Mouse (Mus musculus) midbrain, embryonic 10.5 days (tissue): ENCODE results near the gene Srms. TPM values are rescaled to one million over a fixed set of nuclear protein-coding genes. Genes with fewer than 3 reads are reported as not detected.

Experiments
- DNase-seq: peaks from one replicate; pipeline ENCODE4 v3.0.0-alpha.2; 2017; ENCODE audit warnings: low spot score
- H3K27ac ChIP-seq: fragments of 300-500 bp; sonication (generic); replicated peaks from 2 replicates; pipeline ENCODE4 v1.5.1; 2016; ENCODE audit warnings: mild to moderate bottlenecking
- H3K27me3 ChIP-seq: fragments of 300-500 bp; sonication (generic); 2 replicates; pipeline ENCODE4 v1.6.1; 2016; ENCODE audit warnings: low read depth, mild to moderate bottlenecking; ENCODE audit not compliant: poor library complexity, severe bottlenecking
- H3K36me3 ChIP-seq: fragments of 300-500 bp; sonication (generic); 2 replicates; pipeline ENCODE4 v1.6.1; 2016; ENCODE audit warnings: mild to moderate bottlenecking, moderate library complexity
- H3K4me1 ChIP-seq: fragments of 300-500 bp; sonication (generic); 2 replicates; pipeline ENCODE4 v1.6.1; 2016
- H3K4me3 ChIP-seq: fragments of 300-500 bp; sonication (generic); 2 replicates; pipeline ENCODE4 v1.5.1; 2016; ENCODE audit warnings: mild to moderate bottlenecking, moderate library complexity
- H3K9me3 ChIP-seq: fragments of 300-500 bp; sonication (generic); replicated peaks from 2 replicates; pipeline ENCODE4 v1.6.1; 2016; ENCODE audit warnings: mild to moderate bottlenecking
- WGBS: fragments of 180-500 bp; shearing (Covaris S2); methylation state at CpG from one replicate; pipeline ENCODE4 v1.1.7; 2016; 5-methylcytosine and 5-hydroxymethylcytosine counted together
- polyA plus RNA-seq: library from polyadenylated mRNA; unstranded; fragments of >200 nt; fragmentation: Nextera tagmentation; extraction: Ambion mirVana; gene quantifications from 2 replicates; pipeline ENCODE4 v1.2.1, GENCODE M21; 2016

Gene Srms
- polyA plus RNA-seq, 1 experiment from 2014 or later = 0.20 TPM

DNA sequence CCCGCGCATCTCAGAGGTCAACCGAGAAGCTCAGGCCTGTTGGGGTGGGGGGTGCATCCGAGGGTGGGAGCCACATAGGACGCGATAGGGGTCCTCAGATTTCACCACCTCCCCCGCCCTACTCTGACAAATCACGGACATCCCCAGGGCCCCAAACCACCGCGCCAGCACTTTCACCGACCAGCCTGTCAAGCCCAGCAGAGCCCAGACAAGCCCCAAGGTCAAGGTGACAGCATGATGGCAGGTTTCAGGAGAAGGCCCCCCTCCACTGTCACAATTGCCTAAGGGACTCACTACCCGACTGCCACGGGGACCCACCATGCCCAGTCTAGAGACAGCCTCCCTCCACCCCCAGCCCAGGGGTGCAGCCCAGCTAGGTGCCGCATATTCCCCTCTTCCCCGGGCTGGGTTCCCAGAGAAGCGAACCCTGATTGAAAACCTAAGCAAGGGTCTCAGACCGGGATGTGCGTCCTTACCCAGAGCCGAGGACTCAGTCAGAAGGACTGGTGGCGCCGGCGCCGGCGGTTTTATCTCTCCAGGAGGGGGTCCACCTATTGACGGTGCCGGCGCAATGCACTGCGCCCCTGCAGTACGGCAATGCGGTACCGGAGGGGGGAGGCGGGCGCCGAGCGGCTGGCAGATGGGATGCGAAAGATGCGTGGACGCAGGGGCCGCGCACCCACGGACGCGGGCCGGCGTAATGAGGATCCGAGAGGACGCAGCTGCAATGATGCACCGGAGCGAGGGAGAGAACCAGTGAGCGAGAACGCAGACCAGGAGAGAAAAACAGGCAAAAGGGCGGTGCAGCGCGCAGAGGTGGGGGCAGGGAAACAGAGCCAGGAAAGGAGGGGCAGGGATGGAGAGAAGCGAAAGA, 56.5 kb downstream of the Srms start, which contains the start of gene Eef1a2:
Gene Eef1a2, minus strand, starts transcription at position 767 of the 874 bp plus-strand sequence.
- peak; percentile 25 for DNase-seq
- no peaks in the 10 kb centered on the region for H3K36me3 ChIP-seq
- H3K27me3 ChIP-seq = peaks cover 61% of the 10 kb centered on the region
- no peaks in the 10 kb centered on the region for H3K9me3 ChIP-seq
- H3K4me3 ChIP-seq = peak within 1 kb of the TSS; percentile 55
- H3K4me1 ChIP-seq = peaks cover 30% of the 10 kb centered on the region
- H3K27ac ChIP-seq = peak within 1 kb of the TSS; percentile 63
- WGBS = 3% methylated on average over 55 of the region's 55 CpGs

DNA sequence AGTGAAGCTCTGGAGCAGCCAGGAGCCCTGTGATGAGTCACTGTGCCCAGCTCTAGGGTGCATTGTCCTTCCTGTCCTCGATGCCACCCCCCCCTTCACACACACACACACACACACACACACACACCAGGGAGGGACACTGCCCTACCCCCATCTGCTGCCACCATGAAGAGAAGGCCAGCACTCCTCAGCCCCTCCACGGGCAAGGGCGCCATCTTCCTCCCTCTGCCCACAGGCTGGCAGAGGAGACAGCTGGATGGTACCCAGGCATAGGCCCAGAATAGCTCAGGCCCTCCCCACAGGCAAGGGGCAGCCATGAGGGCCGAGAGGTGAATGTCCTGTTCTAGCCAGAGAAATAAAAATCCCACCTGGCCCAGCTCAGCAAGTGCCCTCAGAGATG, 57.2 kb downstream of the Srms start:
- DNase-seq = no peak
- Histone ChIP-seq H3K4me3 (peak overlapping the region; percentile 55; the same call in 1 of the 2 replicates), H3K9me3 (no peaks in the 10 kb centered on the region), H3K4me1 (peaks cover 30% of the 10 kb centered on the region), H3K27me3 (peaks cover 65% of the 10 kb centered on the region), H3K36me3 (no peaks in the 10 kb centered on the region), H3K27ac (no peak overlapping the region)
- 60% methylated on average over 4 of the region's 4 CpGs for WGBS

Other genes starting within 250 kb of the Srms start
- 81.6 and 87.1 TPM in 2 replicates for gene Arfgap1, start 246.0 kb downstream of the Srms start, polyA plus RNA-seq
- gene Col20a1, start 226.7 kb downstream of the Srms start, polyA plus RNA-seq = 0.14 and 0.52 TPM in 2 replicates
- 17.9 and 23.8 TPM in 2 replicates for gene Chrna4, start 169.6 kb downstream of the Srms start, polyA plus RNA-seq
- 3.5 and 9.7 TPM in 2 replicates for gene Kcnq2, start 77.9 kb downstream of the Srms start, polyA plus RNA-seq
- gene Eef1a2, start 56.2 kb downstream of the Srms start, polyA plus RNA-seq = 0.29 TPM in 1 of 2 replicates, not detected in the other
- gene Ppdpf, start 25.9 kb downstream of the Srms start, polyA plus RNA-seq = 375 and 418 TPM in 2 replicates
- 0.07 TPM in 1 of 2 replicates, not detected in the other for gene Ptk6, start 10.4 kb downstream of the Srms start, polyA plus RNA-seq
- 0.10 and 0.15 TPM in 2 replicates for gene Fndc11, start 6.8 kb upstream of the Srms start, polyA plus RNA-seq
- 0.62 and 0.78 TPM in 2 replicates for gene Helz2, start 28.8 kb upstream of the Srms start, polyA plus RNA-seq
- 18.1 and 21.8 TPM in 2 replicates for gene Gmeb2, start 74.8 kb upstream of the Srms start, polyA plus RNA-seq
- gene Stmn3, start 101.3 kb upstream of the Srms start, polyA plus RNA-seq = 133 and 240 TPM in 2 replicates
- gene Rtel1, start 106.6 kb upstream of the Srms start, polyA plus RNA-seq = 61.5 and 71.4 TPM in 2 replicates
- gene Zgpat, start 151.7 kb upstream of the Srms start, polyA plus RNA-seq = 45.0 and 50.5 TPM in 2 replicates
- gene Arfrp1, start 152.2 kb upstream of the Srms start, polyA plus RNA-seq = 79.2 and 85.6 TPM in 2 replicates
- 26.0 and 32.2 TPM in 2 replicates for gene Lime1, start 166.9 kb upstream of the Srms start, polyA plus RNA-seq
- gene Zbtb46, start 246.2 kb upstream of the Srms start, polyA plus RNA-seq = 16.8 and 19.0 TPM in 2 replicates